ENCODE assay signal across 8 mouse cellular contexts in the genomic region with DNA sequence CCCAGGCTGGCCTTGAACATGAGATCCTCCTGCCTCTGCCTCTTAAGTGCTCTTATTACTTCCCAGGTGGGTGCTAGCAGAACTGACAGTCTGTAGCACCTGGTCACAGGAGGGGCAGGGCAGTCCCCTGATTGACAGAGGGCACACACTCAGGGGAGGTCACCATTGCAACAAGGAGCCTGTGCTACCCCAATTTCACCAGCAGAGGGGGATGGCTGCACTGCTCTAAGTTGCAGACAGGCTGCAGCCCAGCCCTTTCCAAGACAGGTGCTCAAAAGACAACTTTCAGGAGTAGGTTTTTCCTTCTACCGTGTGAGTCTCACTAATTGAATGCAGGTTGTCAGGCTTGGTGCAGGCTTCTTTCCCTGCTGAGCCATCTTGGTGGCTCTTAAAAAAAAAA.
DNase-seq lines count a peak whose midpoint lies in the region; ATAC-seq and TF ChIP-seq lines count a peak whose summit lies in the region.

No protein-coding gene starts in this region.

- H3K27ac ChIP-seq in embryonic fibroblast, embryonic 13.5 days (ENCODE audit: insufficient read depth, low read length) = no peak overlapping the region
- no peak overlapping the region for H3K27ac ChIP-seq in heart, embryonic 12.5 days (ENCODE audit: poor library complexity, severe bottlenecking)
- H3K27ac ChIP-seq in kidney, embryonic 15.5 days = no peak overlapping the region
- no peak overlapping the region for H3K27ac ChIP-seq in liver, embryonic 14.5 days

- H3K4me3 ChIP-seq in embryonic fibroblast, embryonic 13.5 days (ENCODE audit: insufficient read depth, low read length) = no peak overlapping the region
- H3K4me3 ChIP-seq in heart, embryonic 12.5 days = no peak overlapping the region
- no peak overlapping the region for H3K4me3 ChIP-seq in kidney, embryonic 15.5 days (replicated peaks)
- H3K4me3 ChIP-seq in liver, embryonic 14.5 days (ENCODE audit: insufficient read depth in 1 of 2, low read depth in 2 of 2, low read length in 2 of 2) = no peak overlapping the region

- H3K4me2 ChIP-seq in heart, embryonic 12.5 days = no peak overlapping the region
- H3K4me2 ChIP-seq in kidney, embryonic 15.5 days = no peak overlapping the region
- H3K4me2 ChIP-seq in liver, embryonic 14.5 days (ENCODE audit: low read depth) = no peak overlapping the region

- H3K36me3 ChIP-seq in heart, embryonic 12.5 days = no peaks in the 10 kb centered on the region
- no peaks in the 10 kb centered on the region for H3K36me3 ChIP-seq in kidney, embryonic 15.5 days
- no peaks in the 10 kb centered on the region for H3K36me3 ChIP-seq in liver, embryonic 14.5 days (replicated peaks; ENCODE audit: control insufficient read depth, insufficient read depth, low read depth)

- no peak for TF ChIP-seq POLR2A in embryonic fibroblast, embryonic 13.5 days (IDR thresholded peaks at IDR 0.05; ENCODE audit: low read depth, low read length)

- ATAC-seq in heart, embryonic 12.5 days (ENCODE audit: insufficient number of reproducible peaks, low FRiP score) = peak; percentile 39; the same call in 1 of the 2 replicates
- 0 out of 2 replicates have a peak, but pooled peaks have one; percentile 44 for ATAC-seq in kidney, embryonic 15.5 days (replicated peaks; ENCODE audit: low FRiP score)
- ATAC-seq in liver, embryonic 14.5 days (ENCODE audit: insufficient read depth) = no peak
- ATAC-seq in neutrophil, adult 5-6 weeks (ENCODE audit: extremely low read depth, insufficient number of reproducible peaks, low FRiP score, poor library complexity, severe bottlenecking) = peak; percentile 41; the same call in 1 of the 2 replicates

- H3K27me3 ChIP-seq in heart, embryonic 12.5 days (replicated peaks) = no peaks in the 10 kb centered on the region
- no peaks in the 10 kb centered on the region for H3K27me3 ChIP-seq in kidney, embryonic 15.5 days
- no peaks in the 10 kb centered on the region for H3K27me3 ChIP-seq in liver, embryonic 14.5 days (ENCODE audit: control insufficient read depth, insufficient read depth, low read length)

- 26% methylated on average over 1 of the region's 1 CpGs for WGBS in heart, embryonic 12.5 days
- WGBS in kidney, embryonic 15.5 days = 12% methylated on average over 1 of the region's 1 CpGs
- 22% methylated on average over 1 of the region's 1 CpGs for WGBS in liver, embryonic 14.5 days (ENCODE audit: insufficient replicate concordance)

- peak; percentile 85 for TF ChIP-seq CTCF in embryonic fibroblast, embryonic 13.5 days (IDR thresholded peaks at IDR 0.05; ENCODE audit: borderline replicate concordance, insufficient read depth, low read length)
- TF ChIP-seq CTCF in liver, embryonic 14.5 days (IDR thresholded peaks at IDR 0.05; ENCODE audit: low read depth) = peak; percentile 94

- DNase-seq in CD4-positive helper T cell, adult 2 months (ENCODE audit: low read depth, low spot score) = peak; percentile 67
- DNase-seq in adrenal gland, postnatal 4 days (ENCODE audit: low spot score in 2 of 2) = peak; percentile 43 to 64
- DNase-seq in liver, embryonic 14.5 days (ENCODE audit: low read depth in 3 of 3, low spot score in 3 of 3) = peak; percentile 31 to 35 (median 32)
- peak; percentile 65 for DNase-seq in testis, postnatal 14 days (ENCODE audit: low spot score)

- no peaks in the 10 kb centered on the region for H3K9me3 ChIP-seq in heart, embryonic 12.5 days (replicated peaks)
- H3K9me3 ChIP-seq in kidney, embryonic 15.5 days (replicated peaks) = no peaks in the 10 kb centered on the region
- H3K9me3 ChIP-seq in liver, embryonic 14.5 days (ENCODE audit: control insufficient read depth, low read length) = no peaks in the 10 kb centered on the region

- H3K9ac ChIP-seq in heart, embryonic 12.5 days = no peak overlapping the region
- no peak overlapping the region for H3K9ac ChIP-seq in kidney, embryonic 15.5 days
- no peak overlapping the region for H3K9ac ChIP-seq in liver, embryonic 14.5 days (replicated peaks)

- no peak for TF ChIP-seq EP300 in liver, embryonic 14.5 days (IDR thresholded peaks at IDR 0.05; ENCODE audit: low read depth)

- no peaks in the 10 kb centered on the region for H3K4me1 ChIP-seq in embryonic fibroblast, embryonic 13.5 days (ENCODE audit: control insufficient read depth, insufficient read depth, low read length)
- H3K4me1 ChIP-seq in heart, embryonic 12.5 days (replicated peaks) = peaks cover 9% of the 10 kb centered on the region
- peaks cover 31% of the 10 kb centered on the region for H3K4me1 ChIP-seq in kidney, embryonic 15.5 days
- no peaks in the 10 kb centered on the region for H3K4me1 ChIP-seq in liver, embryonic 14.5 days (replicated peaks; ENCODE audit: control insufficient read depth in 2 of 2, insufficient read depth in 2 of 2, low read length in 1 of 2)
